Mouse (Mus musculus) frontal cortex, postnatal 14 days (tissue): ENCODE results near the gene Gys1.
"Not testable (repeated sequence)": the region's sequence is repeated elsewhere in the genome, so short reads cannot be mapped to it uniquely, and the experiment has no call there.

Experiments used
- DNase-seq, 2 experiments: peaks; one replicate each; pipeline ENCODE4 v3.0.0; 2022; ENCODE audit warnings: low spot score in 2 of 2

The Gys1 gene

DNA sequence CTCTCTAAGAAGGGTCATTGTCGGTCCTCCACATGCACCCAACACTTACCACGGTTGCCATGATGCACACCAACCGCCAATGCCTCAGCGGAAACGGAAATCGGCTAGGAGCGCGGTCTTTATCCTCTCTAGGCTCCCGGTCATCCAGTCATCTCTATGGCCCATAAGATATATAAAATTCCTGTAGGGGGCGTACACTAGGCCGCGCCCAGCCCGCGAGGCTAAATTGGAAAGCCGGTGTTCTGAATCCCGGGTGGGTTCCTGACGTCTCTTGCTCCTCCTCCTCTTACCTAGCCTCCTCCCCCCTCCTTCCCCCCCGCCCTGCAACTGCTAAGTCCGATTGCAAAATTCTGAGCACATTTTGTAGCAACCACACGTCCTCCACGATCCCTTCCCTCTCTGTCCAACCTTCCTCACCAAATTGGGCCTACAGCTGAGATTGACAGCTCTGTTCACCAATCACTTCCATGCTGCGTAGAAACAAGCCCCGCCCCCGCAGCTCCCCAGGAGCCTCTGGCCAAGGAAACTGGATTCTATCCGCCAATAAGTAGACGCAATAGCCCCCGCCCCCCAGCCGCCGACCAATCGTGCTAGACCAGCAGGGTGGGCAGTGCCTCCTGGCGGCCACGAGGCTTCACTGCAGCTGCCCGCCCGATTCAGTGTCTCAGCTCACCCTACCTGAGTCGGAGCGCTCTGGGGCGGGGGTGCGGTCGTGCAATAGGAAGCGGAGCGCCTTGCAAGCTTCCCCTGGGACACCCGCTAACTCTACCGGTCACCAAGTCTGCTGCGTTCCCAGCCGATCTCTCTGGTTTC, at the start of gene Gys1:
Gene Gys1, plus strand, starts transcription at position 642 of the 813 bp plus-strand sequence.
- peak; percentile 100 for DNase-seq

DNA sequence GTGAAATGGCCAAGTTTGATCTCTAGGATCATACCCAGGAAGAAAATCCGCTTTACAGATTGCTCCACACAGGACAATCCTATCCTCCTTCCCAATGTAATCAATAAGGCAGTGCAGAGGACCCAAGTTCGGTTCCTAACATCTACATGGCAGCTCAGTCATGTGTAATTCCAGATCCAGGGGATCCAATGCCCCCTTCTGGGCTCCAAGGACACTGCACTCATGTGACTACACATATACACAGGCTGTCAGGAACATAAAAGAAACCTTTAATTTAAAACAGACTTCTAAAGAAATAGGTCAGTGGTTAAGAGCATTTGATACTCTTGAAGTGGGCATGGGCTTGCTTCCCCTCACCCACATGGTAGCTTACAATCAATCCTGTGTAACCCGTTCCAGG, 48.6 kb upstream of the Gys1 start:
- no peak for DNase-seq

DNA sequence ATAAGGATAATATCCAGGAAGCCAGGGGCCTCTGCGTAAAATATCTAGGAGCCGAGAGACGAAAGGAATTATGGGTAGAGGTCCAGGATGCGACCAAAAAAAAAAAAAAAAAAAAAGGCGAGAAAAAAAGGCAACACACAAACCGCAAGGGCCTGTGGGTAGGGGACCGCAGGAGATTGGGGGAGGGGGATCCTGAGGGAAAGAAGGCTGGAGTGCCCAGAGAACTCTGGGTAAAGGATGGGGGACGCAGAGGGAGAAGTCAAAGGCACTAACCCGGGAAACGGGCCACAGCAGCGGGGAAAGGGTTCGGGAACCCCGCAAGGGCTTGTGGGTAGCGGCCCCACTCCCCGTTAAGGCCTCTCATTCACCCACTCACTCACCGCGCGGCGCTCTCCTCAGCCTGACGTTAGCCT, 39.5 kb upstream of the Gys1 start:
- no peak for DNase-seq

DNA sequence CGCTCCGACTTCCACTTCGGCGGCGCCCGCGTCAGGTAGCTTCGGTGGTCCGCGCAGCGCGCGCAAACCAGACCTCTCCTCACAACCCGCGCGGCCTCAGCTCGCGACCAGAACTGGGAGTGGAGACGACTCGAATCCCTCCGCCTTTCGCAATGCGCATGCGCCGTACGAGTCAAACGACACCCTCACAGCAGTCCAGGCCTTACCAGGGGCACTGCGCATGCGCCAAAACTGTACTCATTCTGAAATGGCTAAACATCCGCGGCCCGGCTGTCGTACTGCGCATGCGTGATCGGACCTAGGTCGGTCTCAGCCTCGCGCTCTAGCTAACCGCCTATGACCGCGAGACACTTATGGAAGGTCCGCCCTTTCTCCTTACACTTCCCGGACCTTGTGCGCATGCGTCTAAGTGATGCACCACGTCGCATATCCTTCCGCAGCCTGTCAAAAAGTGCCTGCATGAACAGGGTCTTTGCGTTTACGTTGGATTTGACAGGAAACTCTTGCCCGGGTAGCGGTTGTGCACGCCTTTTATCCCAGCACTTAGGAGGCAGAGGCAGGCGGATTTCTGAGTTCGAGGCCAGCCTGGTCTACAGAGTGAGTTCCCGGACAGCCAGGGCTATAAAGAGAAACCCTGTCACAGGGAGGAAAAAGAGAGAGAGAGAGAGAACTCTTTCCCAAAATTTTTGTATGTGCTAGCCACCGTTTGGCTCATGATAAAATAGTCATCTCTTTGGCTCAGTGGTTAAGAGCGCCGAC, 38.9 kb upstream of the Gys1 start, which contains the start of gene Snrnp70:
Gene Snrnp70, minus strand, starts transcription at position 165 of the 759 bp plus-strand sequence.
- DNase-seq = peak; percentile 100

DNA sequence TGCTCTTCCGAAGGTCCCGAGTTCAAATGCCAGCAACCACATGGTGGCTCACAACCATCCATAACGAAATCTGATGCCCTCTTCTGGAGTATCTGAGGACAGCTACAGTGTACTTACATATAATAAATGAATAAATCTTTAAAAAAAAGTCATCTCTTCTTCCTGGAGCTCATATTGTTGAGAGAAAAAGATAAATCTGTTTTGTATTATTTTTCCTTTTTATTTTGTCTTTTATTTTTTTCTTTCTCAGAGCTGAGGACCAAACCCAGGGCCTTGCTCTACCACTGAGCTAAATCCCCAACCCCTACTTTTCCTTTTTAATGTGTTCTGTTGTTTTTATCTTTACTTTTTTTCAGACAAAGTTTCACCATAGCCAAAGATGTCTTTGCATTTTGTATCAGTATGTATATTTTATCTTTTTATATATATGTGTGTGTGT, 38.3 kb upstream of the Gys1 start:
- not testable (repeated sequence) for DNase-seq

DNA sequence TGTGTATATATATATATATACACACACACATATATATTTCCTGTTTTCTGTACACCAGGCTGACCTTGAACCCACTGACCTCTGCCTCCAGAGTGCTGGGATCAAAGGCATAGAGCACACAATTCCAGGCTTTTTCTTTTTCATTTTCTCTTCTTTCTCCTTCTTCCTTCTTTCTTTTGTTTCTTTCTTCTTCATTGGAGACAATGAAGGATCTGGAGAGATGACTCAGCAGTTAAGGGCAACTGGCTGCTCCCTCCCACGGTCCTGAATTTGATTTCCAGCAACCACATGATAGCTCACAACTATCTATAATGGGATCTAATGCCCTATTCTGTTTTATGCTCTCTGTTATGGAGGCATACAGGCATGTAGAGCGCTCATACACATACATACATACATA, 37.9 kb upstream of the Gys1 start:
- DNase-seq = no peak

DNA sequence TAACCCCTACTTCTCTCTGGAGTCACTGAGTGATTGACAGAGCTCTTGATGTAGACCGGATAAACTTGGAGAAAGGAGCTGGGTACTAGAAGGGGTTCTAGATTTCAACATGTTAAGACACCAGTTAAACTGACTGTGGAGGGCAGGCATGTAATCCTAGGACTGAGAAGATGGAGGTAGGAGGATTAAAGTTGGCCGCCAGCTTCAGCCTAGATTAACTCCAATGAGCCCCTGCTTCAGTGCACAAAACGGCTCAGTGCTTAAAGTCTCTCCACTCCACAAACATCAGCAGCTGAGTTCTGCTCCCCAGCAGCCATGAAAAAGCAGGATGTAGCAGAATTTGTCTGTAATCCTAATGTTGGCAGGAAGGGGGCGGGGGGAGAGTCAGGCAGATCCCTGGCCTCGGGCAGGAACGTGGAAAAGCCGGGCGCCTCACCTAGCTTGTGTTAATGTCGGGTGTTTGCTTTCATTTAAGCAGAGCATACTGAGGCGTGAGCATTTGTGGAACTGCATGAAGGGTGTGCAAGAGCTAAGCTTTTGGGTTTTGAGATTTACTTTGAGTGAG, 33.0 kb upstream of the Gys1 start:
- no peak for DNase-seq

DNA sequence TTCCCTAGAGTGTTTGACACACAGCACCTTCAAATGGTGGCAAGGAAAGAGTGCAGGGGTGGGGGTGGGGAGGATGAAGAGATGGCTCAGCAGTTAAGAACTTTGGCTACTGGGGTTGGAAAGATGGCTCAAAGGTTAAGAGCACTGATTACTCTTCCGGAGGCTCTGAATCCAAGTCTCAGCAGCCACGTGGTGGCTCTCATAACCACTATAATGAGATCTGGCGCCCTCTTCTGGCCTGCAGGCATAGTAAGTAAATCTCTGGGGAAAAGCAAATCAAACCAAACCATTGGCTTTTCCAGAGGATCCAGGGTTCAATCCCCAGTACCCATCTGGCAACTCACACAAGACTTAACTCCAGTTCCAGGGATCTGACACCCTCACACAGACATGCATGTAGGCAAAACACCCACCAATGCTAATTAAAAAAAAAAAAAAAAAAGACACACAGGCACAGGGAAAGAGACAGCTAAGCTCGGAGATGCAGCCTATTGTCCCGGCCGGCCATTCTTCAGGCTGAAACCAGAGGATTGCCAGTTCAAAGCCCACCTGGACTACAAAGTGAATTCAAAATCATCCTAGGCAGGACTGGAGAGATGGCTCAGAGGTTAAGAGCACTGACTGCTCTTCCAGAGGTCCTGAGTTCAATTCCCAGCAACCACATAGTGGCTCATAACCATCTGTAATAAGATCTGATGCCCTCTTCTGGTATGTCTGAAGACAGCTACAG, 30.9 kb upstream of the Gys1 start:
- no peak for DNase-seq

DNA sequence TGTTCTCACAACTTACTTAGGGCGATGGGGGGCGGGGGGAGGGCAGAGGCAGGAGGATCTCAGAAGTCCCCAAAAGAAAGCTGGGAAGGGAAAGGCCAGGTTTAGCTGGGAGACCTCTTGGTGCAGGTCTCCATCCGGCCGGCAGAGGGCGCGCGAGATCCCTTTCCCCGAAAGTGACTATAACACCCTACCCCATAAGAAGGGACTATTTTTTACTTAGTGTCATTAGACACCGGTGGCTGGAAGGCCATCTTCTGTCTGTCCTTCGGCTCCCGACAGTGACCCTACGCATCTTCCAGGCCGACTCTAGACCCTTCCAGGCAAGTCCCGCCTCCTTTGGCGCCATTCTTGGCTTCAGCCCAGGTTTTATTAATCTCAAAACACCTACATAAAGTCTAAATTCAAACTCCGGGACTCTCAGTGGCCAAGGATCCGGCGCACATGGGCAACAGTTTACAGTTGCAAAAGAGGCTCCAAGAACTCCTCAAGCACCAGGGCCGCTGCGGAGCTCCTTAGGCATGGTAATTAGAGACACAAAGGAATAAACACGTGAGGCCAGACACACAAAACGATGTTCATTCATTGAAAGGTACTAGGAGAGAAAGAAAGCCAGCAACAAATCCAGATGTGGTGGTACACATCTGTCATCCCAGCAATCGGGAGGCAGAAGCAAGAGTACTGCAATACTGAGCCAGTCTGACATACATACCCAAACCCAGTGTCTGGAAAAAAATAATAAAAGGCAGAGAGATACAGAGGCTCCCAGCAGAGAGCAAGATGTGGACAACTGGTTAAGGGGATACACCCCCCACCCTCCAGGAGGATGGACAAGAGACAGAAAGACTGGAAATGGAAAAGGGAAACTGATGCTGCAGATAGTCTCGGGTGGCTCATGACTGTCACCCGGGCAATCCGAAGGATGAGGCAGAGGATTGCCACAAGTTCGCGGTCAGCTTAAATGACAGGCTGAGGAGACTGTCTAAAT, 29.3 kb upstream of the Gys1 start, which contains the start of gene Kcna7:
Gene Kcna7, plus strand, starts transcription at position 563 of the 985 bp plus-strand sequence.
- peak in 1 of 2 experiments; percentile 57 for DNase-seq

DNA sequence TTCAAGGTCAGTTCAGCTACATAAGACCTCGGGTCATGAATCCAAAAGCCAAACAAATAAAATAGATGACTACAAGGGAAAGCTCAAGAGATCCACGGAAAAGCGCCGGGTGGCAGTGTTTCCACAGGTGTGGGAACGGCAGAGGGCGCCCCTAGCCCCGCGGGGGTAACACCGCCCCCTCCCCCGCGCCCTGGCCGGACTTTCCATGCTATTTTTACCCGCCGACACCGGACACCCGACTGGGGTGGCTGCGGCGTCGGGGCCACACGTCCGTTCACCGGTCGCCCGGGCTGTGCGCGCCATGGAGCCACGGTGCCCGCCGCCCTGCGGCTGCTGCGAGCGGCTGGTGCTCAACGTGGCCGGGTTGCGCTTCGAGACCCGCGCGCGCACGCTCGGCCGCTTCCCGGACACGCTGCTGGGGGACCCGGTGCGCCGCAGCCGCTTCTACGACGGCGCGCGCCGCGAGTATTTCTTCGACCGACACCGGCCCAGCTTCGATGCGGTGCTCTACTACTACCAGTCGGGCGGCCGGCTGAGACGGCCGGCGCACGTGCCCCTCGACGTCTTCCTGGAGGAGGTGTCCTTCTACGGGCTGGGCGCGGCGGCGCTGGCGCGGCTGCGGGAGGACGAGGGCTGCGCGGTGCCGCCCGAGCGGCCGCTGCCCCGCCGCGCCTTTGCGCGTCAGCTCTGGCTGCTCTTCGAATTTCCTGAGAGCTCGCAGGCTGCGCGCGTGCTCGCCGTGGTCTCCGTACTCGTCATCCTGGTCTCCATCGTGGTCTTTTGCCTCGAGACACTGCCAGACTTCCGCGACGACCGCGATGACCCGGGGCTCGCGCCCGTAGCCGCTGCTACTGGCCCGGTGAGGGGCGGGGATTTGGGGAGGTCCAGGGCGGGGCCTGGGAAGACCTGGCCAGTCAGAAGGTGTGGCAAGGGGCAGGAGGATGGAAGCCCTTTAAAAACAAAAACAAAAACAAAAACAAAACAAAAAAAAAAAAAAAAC, 28.2 kb upstream of the Gys1 start:
- DNase-seq = no peak

DNA sequence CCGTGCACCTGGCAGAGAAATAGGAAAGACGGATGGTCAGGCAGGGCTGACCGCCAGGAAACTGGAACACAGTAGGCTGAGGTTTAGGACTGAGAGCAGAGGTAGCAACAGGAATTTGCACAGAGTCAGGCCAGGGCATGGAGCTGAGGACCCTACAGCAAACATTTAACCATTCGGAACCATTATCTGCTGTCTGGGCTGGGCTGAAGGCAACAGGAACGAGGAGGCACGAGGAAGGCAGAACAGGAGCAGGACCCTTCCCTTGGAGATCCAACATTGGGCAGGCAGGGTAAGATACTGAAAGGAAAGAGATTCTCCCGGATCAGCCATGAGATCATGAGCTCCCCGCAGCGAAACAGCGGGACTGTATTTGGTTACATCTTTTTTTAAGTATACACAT, 26.8 kb upstream of the Gys1 start:
- DNase-seq = no peak

DNA sequence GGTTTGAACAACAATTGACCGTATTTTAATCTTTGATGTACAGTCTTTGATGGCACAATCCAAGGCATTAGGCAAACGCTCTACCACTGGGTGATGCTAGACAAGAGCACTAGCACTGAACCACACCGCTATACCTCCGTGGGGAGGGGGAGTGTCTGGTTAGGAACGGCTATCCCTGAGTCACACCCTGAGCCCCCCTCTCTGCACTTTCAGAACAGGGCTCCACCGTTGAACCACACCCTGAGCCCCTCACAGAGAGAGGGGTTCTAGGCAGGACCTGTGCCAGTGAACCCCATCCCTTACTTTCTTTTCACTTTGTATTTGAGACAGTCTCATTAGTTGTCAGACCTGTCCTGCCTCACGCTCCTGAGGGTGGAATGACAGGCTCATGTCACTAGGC, 26.3 kb upstream of the Gys1 start:
- no peak for DNase-seq

DNA sequence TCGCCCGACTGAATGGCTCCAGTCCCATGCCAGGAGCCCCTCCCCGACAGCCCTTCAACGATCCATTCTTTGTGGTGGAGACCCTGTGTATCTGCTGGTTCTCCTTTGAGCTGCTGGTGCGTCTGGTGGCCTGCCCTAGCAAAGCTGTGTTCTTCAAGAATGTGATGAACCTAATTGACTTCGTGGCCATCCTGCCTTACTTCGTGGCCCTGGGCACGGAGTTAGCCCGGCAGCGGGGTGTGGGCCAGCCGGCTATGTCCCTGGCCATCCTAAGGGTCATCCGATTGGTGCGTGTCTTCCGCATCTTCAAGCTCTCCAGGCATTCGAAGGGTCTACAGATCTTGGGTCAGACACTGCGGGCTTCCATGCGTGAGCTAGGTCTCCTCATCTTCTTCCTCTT, 25.7 kb upstream of the Gys1 start:
- DNase-seq = no peak

DNA sequence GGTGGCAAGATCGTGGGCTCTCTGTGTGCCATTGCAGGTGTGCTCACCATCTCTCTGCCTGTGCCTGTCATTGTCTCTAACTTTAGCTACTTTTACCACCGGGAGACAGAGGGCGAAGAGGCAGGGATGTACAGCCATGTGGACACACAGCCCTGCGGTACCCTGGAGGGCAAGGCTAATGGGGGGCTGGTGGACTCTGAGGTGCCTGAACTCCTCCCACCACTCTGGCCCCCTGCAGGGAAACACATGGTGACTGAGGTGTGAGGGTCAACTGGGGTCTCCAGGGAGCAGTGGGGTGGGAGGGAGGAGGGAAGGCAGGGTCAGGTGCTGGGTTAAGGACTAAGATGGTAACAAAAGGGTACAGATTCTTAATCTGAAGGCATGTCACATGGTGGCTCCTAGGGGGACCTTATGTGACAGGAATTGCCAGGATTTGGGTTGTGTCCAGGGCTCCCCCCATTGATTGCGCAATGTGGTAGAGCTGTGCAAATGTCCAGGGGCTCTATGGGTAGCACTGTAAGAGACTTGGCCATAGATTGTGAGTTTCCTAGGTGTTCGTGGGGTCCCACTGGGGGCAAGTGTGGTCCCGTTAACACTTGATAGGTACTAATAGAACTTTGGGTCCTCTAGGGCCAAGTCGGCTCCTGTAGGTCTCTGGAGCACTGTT, 25.0 kb upstream of the Gys1 start:
- DNase-seq = no peak

DNA sequence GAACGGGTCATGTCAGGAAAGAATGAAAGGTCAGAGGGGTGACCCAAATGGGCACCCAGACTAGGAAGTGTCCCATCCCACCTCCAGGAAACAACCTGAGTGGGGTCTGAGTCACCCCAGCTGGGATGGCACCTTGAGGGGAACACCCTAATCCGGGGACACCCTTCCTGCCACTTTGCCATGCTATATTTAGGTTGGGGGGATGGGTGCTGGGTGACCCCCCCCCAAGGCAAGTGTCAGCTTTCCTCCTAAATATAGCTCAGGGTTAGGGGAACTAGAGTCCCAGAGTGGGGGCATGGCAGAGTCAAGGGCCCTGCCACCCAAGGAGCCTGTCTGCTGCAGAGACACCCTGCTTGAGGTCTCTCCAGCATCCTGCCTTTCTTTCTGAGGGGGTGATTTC, 22.2 kb upstream of the Gys1 start:
- no peak for DNase-seq

DNA sequence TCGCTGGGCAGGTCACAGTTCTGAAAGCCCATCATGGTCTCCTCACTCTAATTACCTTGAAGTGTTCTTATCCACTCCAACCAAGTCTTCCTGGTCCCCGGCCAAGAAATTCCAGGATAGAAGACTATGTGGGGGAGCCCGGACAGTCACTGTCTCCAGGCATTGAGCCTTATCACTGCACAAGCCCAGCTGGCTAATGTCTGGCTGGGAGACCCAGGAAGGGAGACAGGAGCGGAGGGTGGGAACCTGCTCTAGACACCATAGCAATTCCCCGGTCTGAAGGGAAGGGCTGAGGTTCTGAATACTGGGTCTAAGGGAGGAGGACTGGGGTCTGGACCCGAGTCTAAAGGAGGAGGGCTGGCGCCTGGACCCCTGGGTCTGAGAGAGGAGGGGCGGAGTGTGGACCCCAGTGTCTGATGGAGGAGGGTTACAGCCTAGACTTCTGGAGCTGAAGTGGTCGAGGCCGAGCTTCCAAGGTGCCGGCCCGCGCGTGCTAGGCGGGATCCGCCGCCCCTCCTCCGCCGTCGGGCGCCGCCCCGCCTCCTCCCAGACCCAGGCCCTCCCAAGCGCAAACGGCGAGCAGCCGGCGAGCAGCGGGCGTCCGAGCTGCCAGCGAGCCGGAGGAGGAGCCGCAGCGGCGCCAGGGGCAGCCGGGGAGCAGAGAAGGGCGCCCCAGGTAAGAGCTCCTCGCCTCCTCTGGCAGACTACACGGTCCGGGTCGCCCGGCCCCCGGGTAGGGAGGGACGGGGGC, 21.4 kb upstream of the Gys1 start, which contains the start of gene Ntf5:
Gene Ntf5, plus strand, starts transcription at position 583 of the 751 bp plus-strand sequence.
- no peak for DNase-seq

DNA sequence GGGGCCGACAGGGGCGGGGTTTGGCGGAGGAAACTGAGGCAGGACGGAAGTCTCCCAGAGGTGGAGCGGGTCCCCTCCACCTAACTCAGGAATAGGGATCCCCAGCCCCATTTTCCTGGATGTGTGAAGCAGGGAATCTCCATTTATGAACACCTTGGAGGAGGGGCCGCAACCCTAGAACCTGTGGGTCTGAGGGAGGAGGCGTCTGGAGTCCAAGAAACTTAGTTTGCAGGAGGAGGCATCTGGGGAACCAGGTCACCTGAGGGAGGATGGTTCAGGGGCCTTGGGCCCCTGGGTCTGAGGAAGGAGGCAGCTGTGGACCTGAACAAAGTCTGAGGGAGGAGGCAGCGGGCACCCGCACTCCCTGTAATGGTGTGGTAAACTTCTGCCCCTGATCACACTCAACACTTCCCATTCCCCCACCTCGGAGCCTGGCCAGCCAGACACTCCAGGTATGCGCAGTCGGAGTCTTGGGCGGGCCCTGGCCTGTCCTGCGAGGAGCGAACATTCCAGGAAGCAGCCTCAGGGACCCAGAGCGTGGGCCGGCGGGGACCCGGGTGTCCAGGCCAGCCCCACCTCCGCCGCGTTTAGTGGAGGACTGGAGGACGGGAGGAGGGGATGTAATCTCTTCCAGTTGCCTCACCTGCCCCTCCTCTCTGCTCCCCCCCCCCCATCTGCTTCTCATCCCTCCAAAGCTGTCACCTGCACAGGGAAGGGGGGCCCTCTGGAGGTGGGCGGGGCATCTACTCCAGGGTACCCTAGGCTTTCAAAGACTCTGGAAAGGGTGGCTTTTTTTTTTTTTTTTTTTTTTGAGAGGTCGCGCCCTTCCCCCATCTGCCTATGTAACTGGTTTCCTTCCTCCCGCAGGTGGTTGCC, 20.5 kb upstream of the Gys1 start:
- DNase-seq = no peak
